Mouse (Mus musculus): ENCODE measurements around the gene Crybb2.
A peak's percentile ranks its signal among the peaks of the same experiment; 100 is the strongest.

Crybb2 gene

GRCm38 (mm10) chr5:113090077-113090690 lies 20.3 kb upstream of the Crybb2 start:
- peak in 1 of 2 experiments; percentile 42 for DNase-seq

- no peak for DNase-seq
Measured at GRCm38 (mm10) chr5:113087465-113087864, 17.5 kb upstream of the Crybb2 start.

GRCm38 (mm10) chr5:113086990-113087389 lies 17.1 kb upstream of the Crybb2 start:
- DNase-seq, result no peak

GRCm38 (mm10) chr5:113086439-113086838 lies 16.5 kb upstream of the Crybb2 start:
- no peak for DNase-seq

- no peak for DNase-seq
Measured at GRCm38 (mm10) chr5:113085931-113086330, 16.0 kb upstream of the Crybb2 start.

GRCm38 (mm10) chr5:113084309-113084708 lies 14.4 kb upstream of the Crybb2 start:
- DNase-seq, result no peak

- DNase-seq, result no peak
Measured at GRCm38 (mm10) chr5:113082356-113083168, 12.6 kb upstream of the Crybb2 start.

- DNase-seq, result peak in 1 of 2 experiments; percentile 61
Measured at GRCm38 (mm10) chr5:113081439-113081838, 11.5 kb upstream of the Crybb2 start, which contains the start of gene Crybb3. Gene Crybb3, minus strand, starts transcription at chr5:113081584.

- DNase-seq, result no peak
Measured at GRCm38 (mm10) chr5:113081020-113081419, 11.1 kb upstream of the Crybb2 start.

- DNase-seq, result no peak
Measured at GRCm38 (mm10) chr5:113079783-113080182, 9.9 kb upstream of the Crybb2 start.

GRCm38 (mm10) chr5:113078686-113079085 lies 8.8 kb upstream of the Crybb2 start:
- no peak for DNase-seq

- peak; percentile 43 to 77 for DNase-seq
Measured at GRCm38 (mm10) chr5:113054308-113054707, 15.6 kb downstream of the Crybb2 start.

- no peak for DNase-seq
Measured at GRCm38 (mm10) chr5:113050581-113051185, 19.2 kb downstream of the Crybb2 start.

GRCm38 (mm10) chr5:113049876-113050275 lies 20.0 kb downstream of the Crybb2 start:
- DNase-seq, result no peak

- no peak for DNase-seq
Measured at GRCm38 (mm10) chr5:113045511-113046273, 24.2 kb downstream of the Crybb2 start.

- no peak for DNase-seq
Measured at GRCm38 (mm10) chr5:113043531-113043930, 26.4 kb downstream of the Crybb2 start.

GRCm38 (mm10) chr5:113041567-113042071 lies 28.3 kb downstream of the Crybb2 start:
- DNase-seq, result peak in 1 of 2 experiments; percentile 18

GRCm38 (mm10) chr5:113040776-113041175 lies 29.1 kb downstream of the Crybb2 start:
- DNase-seq, result no peak

GRCm38 (mm10) chr5:113038601-113039000 lies 31.3 kb downstream of the Crybb2 start:
- DNase-seq, result no peak

GRCm38 (mm10) chr5:113035094-113036047 lies 34.5 kb downstream of the Crybb2 start:
- DNase-seq, result no peak

GRCm38 (mm10) chr5:113031201-113031754 lies 38.6 kb downstream of the Crybb2 start:
- no peak for DNase-seq
